Mouse (Mus musculus): ENCODE results near the gene Cct7. TPM values are rescaled to one million over a fixed set of nuclear protein-coding genes. Genes with fewer than 3 reads are reported as not detected.
A peak's percentile ranks its signal among the peaks of the same experiment; 100 is the strongest.

Cct7 gene
- total RNA-seq, 2 experiments from 2014 or later, result 107 to 117 TPM

DNA sequence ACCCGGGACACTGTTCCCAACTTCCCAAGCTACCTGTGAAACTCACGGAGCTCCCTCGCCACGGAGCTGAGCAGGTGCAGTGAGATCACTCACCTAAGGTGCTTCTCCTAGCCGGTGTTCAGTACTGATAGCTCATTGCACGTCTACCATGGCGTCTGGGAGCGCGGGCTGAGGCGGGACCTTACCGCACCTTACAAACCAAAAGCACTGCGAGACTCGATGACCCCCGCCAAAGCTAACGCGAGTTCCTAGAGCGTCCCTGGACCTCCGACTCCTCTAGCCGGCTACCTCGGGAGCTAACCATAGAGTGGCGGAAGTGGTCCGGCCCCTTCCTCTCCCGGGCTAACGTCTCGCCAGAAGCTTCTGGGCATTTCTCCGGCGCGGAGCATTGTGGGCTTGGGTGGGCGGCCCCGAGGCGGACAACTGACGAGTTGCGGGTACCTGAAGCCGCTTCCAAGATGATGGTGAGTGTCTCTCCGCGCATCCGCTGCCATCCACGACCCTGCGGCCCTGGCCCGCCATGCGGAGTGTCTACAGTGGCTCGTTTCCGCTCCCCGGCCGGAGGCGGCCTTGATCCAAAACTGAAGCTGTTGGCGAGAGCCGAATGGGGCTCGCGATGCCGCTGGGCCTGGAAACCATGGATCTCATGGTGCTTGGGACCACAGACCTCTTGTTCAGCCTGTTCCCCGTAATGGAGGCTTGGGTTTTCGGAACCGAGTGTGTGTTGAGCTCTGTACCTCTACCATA lies 523 bp downstream of the Cct7 start, which contains the start of gene Pradc1:
Gene Pradc1 (minus strand): TSS at position 307 of the 747 bp plus-strand sequence.
- intact Hi-C loops (cut with DNase I), result loop anchor here (5.0 kb wide), 1 partner anchor 510 kb away; the partner anchor contains the start of gene Dusp11
- DNase-seq, result peak; percentile 95 to 97

DNA sequence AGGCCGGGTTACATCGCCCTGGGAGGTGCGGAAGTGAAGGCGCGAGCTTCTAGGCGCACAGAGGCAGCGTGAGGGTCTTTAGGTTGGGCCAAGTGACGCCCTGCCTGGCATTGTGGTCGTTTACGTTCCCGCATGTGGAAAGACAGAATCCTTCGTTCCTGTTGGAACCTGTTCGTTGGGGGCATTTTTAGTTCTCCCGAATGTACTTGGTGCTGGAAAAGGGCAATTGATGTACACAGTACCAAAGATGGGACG lies 1.0 kb downstream of the Cct7 start:
- intact Hi-C loops (cut with DNase I), result loop anchor here (5.0 kb wide), 1 partner anchor 510 kb away; the partner anchor contains the start of gene Dusp11
- DNase-seq, result no peak

DNA sequence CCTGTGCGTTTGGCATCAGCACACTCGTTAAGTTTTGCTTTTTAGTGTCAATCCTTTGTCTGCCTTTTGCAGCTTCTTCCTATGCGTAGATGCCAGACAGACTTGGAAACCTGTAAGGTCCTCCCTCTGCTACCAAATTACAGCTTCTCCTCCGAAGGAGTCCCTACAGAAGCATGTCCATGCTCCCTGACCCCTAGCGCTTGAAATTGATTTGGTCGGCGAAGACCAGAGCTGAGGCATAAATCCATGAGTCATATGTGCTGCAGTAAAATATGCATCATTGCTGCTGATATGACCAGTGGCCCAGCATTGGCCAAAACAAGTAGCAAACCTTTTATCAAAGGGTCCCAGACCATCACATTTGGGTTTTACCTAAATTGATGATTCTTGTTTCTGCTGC lies 1.5 kb downstream of the Cct7 start:
- DNase-seq, result no peak
- intact Hi-C loops (cut with DNase I), result loop anchor here (5.0 kb wide), 1 partner anchor 509 kb away; the partner anchor contains the start of gene Dusp11

DNA sequence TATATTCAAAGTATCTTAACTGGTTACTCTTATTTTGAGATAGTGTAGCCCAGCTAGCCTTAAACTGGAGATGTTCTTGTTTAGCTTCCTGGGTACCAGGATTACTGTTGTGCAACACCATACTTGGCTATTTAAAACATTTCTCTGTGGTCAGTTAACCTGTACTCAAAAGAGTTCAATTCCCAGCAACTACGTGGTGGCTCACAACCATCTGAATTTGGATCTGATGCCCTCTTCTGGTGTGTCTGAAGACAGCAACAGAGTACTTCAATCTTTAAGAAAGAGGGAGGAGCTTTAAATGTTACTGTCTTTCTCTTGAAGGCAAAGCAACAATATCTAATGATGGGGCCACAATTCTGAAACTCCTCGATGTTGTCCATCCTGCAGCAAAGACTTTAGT lies 8.3 kb downstream of the Cct7 start:
- DNase-seq, result no peak
- intact Hi-C loops (cut with DNase I), result no loop called here

DNA sequence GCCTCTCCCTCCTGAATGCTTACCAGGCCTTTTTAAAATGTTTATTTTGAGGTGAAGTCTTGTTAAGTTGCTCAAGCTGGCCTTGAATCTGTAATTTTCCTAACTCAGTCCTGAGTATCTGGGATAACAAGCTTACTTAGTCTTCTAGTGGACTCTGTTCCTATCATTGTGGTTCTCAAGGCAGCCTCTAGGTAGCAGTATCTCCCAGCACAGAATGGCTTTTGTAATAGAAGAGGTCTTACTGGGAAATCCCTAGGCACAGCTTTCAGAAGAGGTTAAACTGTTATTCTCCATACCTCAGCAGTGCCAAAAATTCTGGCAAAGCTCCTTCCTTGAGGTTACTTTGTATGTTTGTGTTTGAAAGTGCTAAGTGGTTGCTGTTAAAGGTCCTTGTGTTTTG lies 14.1 kb downstream of the Cct7 start:
- DNase-seq, result no peak
- intact Hi-C loops (cut with DNase I), result no loop called here

DNA sequence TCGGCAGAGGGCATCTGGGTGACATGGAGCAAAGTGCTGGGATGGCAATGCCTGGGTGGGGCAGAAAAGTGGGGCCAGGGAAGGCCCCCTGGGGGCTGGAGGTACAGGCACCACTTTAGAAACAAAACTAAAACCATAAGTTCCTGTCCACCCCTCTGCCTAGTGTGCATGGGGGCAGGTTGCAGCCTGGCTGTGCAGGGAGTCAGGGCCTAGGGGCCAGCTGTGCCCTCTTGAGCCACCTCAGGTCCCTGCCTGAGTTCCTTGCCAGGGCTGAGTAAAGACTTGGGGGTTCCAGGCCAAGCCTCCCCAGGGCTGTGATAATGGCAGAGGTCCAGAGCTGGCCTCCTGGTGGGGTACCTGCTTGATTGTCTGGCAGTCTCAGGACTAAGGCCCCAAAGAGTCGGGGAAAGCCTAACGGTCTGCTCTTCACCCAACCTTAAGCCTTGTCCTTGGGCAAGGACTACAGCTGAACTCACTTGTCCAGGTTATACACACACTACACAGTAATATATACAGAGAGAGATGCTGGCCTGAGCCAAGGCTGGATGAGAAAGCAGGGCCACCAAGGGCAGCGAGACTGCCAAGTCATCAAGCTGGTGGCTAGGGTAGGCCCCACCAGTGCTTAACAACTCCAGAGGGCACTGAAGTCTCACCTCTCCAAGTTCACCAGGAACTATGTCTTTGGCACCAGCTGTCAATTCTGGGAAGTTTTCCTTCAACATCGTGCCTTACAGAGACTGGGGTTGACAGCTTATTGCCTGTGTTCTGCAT lies 18.5 kb downstream of the Cct7 start:
- intact Hi-C loops (cut with DNase I), result no loop called here

DNA sequence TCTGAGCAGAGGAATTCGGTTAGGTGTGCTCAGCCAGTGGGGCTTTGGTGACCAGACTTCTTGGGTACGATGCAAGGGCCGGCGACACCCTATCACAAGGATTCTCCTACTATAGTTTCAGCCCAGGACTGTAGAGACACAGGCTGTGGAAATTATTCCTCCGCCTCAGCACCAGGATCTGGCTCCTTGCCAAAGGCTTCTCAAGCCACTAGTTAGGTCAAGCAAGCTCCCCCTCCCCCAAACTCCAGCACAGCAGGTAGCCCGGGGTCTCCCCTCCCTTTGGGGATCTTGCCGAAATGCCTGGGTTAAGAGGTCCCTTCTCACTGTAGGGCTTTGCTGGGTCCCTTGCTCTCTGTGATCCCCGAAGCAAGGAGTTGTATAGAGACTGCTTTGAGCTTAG lies 20.6 kb downstream of the Cct7 start:
- intact Hi-C loops (cut with DNase I), result no loop called here
- no peak for DNase-seq

More for the DNA sequence above, 18.5 kb downstream of the Cct7 start:
- DNase-seq, result no peak

DNA sequence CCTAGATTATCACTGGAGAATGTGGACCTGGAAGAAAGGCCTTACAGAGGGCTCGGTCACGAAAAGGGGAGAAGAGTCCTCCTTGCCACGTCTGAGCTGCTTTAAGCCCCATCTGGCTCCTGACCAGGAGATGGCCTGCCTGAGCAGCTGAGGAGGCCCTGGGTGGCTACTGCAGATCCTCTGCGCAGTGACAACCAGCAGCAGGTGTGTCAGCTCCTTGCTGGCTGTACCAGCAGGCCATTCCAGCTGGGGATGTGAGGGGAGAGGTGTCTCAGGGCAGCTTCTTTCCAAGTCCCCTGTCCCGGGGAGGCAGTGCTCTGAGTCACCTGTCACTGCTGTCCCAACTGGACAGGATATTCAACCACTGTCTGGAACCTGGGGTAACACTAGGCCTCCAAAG lies 21.2 kb downstream of the Cct7 start:
- no peak for DNase-seq
- intact Hi-C loops (cut with DNase I), result no loop called here

DNA sequence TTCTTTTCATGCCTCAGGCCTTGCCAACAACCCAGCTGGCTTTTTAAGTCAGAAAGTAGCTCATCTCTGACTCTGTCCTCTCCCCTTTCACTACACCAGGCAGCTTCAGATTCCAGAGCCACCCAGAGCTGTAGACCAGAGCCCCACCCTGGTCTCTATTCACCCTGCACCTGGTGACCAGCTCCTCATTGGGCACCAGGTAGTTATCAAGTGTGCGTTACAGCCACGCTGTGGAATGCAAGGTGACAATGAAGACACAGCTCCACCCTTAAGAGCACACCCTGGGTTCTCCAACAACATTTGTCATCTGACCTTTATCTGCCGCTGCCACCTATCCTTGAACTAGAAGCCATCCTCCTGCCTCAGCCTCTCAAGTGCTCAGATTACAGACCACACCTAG lies 24.3 kb downstream of the Cct7 start:
- DNase-seq, result no peak
- intact Hi-C loops (cut with DNase I), result no loop called here

DNA sequence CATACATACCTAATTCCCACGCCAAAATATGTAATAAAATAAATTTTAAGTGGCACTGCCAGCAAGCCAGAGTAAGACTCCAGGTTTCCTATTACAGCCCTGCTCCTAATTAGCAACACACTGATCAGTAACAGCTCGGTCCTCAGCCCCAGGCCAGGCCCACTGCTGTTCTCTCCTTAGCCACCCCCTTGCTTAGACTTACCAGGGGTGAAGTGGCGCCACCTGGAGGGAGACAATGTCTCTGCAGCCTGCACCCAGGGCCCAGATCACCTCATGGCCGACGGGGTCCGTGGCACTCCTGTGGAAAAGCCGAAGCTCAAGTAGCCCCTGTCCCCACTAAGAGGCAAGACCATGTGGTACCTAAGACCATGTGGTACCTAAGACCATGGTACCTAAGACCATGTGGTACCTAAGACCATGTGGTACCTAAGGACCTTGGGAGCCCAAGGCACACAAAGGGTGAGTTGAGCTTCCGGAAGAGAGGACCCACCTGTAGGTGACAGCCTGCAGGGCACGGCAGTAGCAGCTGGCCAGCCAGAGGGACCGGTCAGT lies 26.1 kb downstream of the Cct7 start:
- DNase-seq, result no peak
- intact Hi-C loops (cut with DNase I), result no loop called here

DNA sequence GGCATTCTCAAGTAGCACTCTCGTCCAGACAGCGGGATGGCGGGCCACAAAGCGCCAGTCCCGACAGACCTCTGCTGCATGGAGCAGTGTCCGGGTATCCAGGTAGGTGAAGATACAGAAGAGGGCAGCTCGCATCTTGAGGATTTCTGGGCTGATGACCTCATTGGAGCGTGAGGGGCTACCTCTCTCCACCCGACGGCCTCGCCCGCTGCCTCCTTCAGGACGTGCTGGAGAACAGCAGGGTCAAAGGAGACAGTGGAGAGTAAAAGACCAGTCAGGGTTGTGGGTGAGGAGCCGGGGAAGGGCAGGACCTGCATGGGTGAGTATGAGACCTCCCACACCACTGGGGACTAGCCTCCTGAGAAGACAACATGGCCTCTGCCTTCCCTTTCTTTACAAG lies 27.1 kb downstream of the Cct7 start:
- DNase-seq, result no peak
- intact Hi-C loops (cut with DNase I), result no loop called here

DNA sequence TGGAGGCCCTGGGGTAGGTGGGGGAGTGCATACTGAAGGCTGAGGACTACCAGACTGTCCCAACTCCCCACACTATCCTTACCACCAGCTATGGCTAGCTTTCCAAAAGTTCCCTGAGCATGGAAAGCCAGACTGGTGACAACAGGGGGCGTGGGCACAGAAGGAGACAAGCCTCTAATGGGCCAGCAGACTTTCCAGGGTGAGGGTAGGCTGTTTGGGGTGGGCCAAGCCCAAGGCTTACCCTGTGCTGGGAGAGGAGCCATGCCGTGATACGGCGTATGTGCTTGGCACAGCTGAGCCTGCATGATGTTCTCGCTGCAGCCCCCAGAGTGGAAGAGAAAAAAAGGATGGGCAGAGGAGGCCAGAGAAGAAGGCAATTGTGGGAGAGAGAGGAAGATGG lies 28.7 kb downstream of the Cct7 start:
- DNase-seq, result no peak
- intact Hi-C loops (cut with DNase I), result no loop called here

DNA sequence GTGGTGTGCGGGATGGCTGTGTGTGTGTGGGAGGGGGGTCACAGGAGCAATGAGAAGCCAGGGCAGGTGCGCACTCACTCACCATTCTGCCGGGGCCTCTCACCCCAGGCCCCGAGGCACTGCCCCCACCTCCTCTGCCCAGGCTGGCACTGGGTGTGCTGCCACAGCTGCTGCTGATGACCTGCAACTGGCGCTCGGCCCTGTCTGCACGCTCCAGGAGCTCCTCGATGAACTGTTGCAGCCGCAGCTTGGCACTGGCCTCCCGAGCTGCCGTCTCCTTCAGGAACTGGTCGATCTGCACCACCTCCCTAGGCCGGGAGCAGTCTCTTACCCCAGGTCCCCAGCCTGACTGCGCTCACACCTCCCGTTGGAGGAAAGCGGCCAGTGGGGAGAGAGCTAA lies 29.4 kb downstream of the Cct7 start:
- no peak for DNase-seq
- intact Hi-C loops (cut with DNase I), result no loop called here

DNA sequence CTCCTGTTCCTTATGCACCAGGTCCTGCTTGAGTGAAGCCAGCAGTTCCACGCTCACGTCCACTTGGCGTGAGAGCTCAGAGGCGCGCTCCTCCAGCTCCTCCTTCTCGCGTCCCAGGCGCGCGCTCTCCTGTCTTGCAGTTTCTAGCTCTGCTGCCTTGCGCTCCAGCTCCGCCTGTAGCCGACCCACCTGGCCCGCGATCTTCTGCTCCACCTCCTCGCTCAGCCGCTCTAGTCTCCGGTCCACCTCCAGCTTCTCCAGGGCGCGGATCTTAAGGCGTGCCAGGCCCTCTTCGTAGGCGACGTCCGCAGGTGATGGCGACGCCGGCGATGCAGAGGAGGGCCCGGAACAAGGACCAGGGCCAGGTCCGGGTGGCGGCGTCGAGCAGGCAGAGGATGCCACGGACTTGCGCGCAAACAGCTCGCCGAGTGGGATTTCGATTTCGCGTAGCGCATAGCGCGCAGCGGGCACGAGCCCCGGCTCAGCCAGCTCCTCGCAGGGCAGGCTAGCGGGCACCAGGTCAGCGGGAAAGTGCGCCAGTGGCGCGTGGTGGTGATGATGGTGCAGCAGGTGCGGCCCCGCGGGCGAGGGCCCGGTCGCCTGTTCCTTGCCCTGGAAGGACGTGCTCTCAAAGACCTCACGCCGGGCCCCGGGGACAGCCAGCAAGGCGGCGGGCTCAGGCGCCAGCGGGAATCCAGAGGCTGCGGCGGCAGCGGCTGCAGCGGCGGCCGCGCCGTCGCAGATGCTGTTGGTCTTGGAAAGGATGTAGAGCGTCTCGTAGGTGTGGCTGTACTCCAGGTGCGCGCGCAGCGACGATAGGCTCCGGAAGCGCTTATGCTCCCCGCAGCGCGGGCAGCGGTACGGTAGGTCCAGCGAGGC lies 32.8 kb downstream of the Cct7 start:
- DNase-seq, result no peak
- intact Hi-C loops (cut with DNase I), result no loop called here

DNA sequence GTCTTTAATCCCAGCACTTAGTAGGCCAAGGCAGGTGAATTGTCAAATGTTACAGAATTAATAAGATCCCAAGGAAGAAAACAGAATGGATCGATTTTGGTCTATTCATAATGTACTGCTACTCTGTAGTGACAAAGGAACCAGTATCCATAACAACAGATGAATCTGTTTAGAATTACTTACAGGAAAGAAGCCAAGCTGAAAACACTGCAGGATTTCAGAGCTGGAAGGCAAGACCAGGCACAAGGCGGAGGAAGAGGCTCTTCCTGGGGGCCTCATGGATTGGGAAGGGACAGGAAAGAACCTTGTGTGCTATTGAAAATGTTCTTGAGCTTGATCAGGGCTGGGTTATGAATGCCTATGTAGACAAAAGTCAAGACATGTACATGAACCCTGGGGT lies 34.4 kb downstream of the Cct7 start:
- intact Hi-C loops (cut with DNase I), result no loop called here
- no peak for DNase-seq

DNA sequence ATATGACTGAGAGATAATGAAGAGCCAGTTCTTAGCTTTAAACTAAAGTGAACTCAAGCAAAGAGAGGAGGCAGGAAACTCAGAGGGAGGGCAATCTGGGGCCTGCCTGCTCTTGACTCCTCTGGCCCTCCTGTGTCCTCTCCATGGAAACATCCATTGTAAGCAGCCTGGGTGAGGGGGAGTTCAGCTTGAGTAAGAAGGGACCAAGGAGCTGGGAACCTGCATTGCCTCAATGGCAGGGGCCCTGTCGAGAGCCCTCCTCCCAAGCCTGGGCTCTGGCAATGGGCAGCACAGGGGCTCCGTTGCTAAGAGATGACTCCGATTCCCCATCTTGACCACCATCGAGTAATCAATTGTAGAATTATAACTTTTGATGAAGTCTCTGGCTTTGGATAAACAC lies 37.2 kb downstream of the Cct7 start:
- DNase-seq, result no peak
- intact Hi-C loops (cut with DNase I), result no loop called here

DNA sequence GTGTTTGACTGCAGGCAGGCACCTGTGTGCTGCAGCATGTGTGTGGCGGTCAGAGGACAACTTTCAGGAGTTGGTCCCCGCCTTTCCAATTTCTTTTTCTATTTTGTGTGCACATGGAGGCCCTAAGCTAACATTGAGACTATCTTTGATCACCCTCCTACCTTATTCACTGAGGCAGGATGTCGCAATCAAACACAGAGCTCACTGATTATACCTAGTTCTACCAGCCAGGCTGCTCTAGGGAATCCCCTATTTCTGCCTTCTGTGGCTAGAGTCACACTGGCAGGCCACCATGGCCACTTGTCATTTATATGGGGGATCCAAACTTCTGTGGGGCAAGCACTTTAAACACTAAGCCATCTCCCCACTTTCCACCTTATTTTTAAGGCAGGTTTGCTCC lies 38.4 kb downstream of the Cct7 start:
- intact Hi-C loops (cut with DNase I), result no loop called here

DNA sequence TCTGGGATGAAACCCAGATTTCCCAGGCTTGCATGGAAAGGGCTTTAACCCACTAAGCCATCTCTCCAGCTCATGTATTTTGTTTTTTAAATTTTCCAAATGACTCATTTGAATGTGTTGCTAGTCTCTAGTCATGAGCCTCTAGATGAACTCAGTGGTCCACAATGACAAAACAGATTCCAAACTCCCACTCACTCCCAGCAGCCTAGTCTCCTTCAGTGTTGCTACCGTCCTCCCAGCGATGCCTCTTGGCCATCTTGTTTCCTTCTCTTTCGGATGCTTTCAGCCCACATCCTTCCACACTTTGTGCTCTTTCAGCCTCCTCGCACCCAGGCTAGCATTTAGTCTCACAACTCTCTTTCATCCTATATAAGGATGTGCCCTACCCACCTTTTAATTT lies 38.9 kb downstream of the Cct7 start:
- DNase-seq, result no peak
- intact Hi-C loops (cut with DNase I), result no loop called here

More for the DNA sequence above, 38.4 kb downstream of the Cct7 start:
- DNase-seq, result no peak

DNA sequence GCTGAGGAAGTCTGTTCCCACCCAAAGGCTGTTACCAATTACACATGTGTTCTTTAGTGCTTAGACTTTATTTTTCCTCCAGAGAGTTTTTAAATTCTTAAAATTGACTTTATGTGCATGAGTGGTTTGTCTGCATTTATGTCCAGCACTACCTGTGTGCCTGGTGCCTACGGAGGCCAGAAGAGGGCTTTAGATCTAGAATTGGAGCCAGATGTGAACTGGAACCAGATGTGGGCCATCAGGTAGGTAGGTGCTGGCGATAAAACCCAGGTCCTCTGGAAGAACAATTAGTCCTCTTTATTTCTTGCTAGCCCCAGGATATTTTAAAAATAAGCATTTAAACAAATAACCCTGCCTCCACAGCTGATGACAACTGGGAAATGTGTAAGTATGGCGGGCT lies 40.3 kb downstream of the Cct7 start:
- intact Hi-C loops (cut with DNase I), result no loop called here
- no peak for DNase-seq

DNA sequence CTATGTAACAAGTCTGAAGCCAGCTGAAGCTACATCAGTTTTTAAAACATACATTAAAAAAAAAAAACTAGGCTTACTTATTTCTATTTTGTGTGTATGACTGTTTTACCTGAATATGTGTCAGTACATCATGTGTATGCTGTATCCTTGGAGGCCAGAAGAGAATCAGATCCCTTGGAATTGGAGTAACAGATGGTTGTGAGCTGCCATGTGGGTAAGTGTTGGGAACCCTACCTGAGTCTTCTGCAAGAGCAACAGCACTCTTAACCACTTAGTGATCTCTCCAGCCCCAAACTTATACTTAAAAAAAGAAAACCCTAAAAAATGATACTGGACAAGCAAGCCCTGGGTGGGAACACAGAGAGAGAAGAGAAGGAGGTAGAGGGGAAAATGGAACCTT lies 45.7 kb downstream of the Cct7 start:
- intact Hi-C loops (cut with DNase I), result no loop called here
- DNase-seq, result no peak

DNA sequence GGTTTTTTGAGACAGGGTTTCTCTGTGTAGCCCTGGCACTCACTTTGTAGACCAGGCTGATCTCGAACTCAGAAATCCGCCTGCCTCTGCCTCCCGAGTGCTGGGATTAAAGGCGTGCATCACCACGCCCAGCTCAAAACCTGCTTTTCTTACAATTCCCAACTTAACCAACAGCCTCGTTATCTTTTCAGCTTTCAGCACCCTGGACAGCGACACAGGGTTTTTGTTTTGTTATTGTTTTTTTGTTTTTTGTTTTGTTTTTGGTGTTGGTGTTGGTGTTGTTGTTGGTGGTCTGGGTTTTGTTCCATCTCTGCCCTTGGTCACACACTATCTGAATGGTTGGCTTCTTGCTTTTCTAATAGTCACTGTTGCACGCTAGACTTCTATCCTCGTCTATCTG lies 46.8 kb downstream of the Cct7 start:
- DNase-seq, result no peak
- intact Hi-C loops (cut with DNase I), result no loop called here
